Mouse (Mus musculus): ENCODE data around the gene Rptor. TPM values are rescaled to one million over a fixed set of nuclear protein-coding genes. Genes with fewer than 3 reads are reported as not detected.

The Rptor gene
- total RNA-seq, 2 experiments from 2014 or later: 23.6 to 25.9 TPM

DNA sequence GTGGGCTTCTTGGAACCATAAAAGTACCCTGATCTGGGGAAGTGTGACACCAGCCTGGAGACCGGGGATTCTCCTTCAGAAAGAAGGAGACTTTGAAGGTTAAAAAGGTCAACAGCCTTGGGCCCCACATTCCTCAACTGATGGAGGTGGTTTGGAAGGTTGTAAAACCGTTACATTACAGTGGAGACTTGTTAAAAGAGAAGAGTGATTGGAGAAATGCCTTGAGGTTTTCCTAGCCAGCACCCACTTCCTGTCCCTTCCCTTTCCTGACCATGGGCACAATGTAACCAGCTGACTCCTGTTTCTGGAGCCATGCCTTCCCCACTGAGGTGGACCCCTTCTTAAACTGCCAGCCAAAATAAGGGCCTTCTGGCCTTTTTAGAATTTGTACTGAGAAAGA lies 196.8 kb downstream of the Rptor start:
- DNase-seq: no peak
- intact Hi-C loops (cut with DNase I): no loop called here

DNA sequence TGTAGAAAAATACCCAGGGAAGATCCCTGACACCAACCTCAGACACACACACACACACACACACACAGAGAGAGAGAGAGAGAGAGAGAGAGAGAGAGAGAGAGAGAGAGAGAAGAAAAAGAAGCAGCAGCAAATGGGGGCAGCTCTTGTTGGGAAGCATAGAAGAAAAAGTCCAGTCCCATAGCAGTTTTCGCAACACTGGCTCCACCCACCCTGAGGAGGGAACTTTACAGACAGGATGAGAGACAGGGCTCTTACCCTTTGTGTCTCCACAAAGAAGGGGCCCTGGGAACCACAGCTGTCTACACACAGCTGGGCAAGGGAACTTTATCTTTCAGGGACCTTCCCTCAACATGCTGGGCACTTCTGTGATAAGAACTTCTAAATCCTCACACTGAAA lies 199.2 kb downstream of the Rptor start:
- no peak for DNase-seq
- intact Hi-C loops (cut with DNase I): no loop called here

DNA sequence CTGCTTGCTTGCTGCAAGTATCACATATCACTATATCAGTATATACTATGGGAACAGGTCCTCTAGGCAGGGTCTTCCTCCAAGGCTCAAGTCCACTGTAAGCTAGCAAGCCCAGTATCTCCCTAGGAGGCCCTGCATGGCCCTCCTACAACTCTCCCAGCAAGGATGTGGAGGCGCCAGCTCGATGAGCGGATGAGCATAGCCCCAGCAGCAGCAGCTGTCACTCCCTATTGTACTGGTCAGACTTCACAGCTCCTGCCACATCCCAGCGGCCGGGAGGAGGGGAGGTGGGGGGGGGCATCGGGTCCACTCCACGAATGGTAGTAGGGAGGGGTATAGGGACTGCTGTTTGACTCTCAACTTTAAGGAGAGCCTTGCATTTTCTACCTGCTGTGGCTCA lies 200.2 kb downstream of the Rptor start:
- no peak for DNase-seq
- intact Hi-C loops (cut with DNase I): no loop called here

DNA sequence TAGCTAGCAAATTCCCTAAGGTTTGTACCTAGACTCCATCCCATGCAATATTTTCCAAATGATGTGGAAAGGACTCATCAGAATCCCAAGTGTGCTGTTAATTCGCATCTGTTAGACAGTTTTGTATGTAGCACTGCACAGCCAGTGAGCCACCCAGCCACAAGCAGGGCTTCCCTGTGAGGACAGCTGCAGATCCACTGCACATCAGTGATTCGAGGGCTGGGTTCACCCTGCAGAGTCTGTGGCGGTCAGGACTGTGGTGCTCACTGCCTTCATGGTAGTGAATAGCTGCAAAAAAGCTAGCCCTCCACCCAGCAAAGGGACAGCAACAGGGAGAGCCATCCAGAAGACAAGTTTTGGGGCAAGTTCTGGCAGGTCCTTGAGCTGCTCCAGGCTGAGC lies 201.7 kb downstream of the Rptor start:
- no peak for DNase-seq

DNA sequence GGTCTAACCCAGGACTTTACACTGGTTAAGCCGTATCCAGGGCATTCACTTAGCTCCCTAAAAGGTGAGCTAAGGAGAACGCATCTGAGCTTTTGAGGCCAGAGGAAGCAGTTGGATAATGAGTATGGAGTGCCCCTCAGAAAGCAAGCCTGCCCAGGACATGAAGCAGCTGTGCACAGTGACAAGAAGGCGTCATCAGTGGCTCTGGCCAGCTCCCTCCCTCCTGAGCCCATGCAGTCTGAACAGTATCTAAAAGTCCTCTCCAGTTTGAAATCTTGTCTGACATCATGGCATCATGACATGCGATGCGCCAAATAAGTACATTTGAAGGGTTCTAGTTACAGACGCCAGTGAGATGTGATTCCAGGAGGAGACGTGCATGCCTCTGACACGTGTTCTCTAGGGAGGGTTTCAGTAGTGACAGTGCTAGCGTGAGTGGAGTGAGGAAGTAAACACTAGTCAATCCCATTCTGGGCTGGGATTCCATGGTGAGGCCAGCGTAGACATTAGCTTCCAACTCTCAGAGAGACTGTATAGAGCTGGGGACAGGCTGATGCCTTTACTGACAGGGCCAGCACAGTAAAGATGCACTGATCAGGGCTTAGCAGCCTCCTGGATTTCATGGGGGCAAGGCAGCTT lies 202.5 kb downstream of the Rptor start:
- intact Hi-C loops (cut with DNase I): no loop called here

More for the DNA sequence above, 201.7 kb downstream of the Rptor start:
- intact Hi-C loops (cut with DNase I): no loop called here

DNA sequence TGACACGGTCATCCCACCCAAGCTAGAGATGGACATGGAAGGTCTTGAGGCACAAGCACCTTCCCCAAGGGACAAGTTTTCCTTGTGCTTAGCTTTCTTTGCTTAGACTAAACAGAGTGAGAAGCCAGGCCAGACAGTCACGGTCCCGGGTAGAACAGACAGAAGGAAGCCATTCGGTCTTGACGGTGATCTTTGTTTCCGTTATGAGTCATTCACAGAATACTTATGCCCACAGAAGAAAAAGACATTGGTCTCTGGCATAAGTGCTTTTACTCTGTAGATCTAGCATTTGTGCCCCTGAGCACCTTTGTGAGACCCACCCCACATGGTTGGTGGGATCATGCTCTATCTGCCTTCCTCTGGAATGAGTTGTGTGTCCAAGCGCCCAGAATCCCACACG lies 203.8 kb downstream of the Rptor start:
- intact Hi-C loops (cut with DNase I): no loop called here

More for the DNA sequence above, 202.5 kb downstream of the Rptor start:
- DNase-seq: no peak

DNA sequence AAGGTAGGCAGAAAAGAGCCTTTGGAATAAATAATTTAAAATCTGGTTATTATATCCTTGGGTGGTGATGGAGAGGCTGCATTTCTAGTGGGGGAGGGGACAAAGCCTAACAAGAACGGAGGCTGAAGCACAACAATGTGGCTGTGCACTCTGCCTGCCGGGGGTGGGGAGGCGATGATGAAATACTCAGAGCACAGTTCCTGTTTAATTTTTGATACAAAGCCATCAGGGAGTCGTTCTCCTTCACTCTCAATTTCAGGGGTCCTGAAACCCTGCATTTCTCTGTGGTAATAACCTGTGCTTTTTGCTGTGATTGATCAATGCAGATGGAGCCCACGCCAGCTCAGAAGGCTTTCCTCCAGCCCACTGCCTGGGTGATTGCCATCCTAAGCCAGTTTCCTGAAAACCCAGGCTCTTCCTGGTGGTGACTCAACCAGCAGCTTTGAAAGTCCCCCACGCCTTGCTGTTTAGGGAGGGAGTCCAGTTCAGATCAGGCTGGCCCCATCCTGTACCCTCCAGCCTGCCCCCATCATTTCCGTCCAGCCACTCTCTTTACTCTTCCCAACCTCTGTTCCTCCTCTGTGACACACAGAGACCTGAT lies 204.8 kb downstream of the Rptor start:
- intact Hi-C loops (cut with DNase I): no loop called here
- no peak for DNase-seq

More for the DNA sequence above, 203.8 kb downstream of the Rptor start:
- no peak for DNase-seq

DNA sequence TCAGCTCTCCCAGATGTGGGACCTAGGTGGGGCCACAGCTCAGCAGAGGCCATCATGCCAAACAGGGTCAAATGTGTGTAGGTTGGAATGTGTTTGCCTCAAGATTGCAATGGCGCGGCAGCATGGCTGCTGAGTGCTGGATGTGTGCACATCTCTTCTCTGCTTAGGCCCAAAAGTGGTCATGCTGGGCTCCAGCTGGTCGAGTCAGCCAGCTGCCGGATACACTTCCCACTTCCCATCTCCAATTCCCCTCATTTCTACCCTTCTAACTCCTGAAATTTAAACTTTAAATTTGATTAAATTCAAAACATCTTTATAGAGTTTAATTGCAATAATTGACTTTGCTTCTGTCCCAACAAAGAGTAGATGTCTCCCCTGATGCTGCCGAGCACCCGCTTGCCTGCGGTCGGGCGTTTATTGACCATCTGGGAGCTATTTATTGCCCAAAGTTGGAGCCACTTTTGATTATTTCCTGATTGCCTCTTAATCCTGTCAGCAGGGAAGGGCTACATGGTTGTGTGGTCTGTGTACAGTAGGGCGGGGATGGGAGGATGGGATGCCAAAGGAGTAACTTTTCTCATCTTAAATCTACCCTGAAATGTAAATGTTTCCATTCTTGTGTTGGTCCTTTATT lies 206.1 kb downstream of the Rptor start:
- DNase-seq: no peak

DNA sequence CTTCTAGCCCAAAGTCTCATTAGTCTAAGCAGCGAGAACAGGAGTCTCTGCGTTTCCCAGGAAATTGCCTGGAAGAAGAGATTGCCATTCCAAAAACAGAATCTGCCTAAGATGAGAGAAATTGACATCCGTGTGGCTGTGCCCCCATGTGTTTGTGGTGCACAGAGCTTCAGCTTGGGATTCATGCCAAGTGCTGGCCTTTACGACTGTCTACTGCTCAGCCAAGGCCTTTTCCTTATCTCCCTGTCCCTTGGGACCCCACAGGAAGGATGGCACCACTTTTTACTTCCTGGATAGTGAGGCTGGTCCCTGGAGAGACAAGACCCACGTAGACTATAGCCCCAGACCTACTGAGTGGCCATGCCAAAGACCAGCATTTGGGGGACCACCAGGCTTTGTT lies 206.6 kb downstream of the Rptor start:
- intact Hi-C loops (cut with DNase I): no loop called here
- no peak for DNase-seq

More for the DNA sequence above, 206.1 kb downstream of the Rptor start:
- intact Hi-C loops (cut with DNase I): no loop called here

DNA sequence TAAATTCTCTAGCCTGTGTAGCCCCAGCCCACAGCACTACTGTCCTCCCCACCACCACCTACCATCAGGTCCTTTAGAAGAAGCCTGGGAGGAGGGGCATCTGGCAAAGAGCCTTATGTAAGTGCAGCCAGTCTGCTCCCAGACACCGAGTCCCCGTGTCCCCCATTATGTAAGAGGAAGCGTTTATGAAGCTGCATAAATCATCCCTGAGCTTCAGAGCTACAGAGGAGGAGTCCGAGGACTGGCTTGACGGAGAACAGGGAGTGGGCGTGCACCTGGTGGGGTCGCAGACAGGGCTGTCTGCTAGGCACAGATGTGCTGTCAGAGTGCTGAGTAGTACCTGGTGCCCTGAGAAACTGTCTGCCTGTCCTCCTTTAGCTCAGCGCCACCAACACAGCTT lies 208.3 kb downstream of the Rptor start:
- intact Hi-C loops (cut with DNase I): no loop called here
- DNase-seq: no peak

DNA sequence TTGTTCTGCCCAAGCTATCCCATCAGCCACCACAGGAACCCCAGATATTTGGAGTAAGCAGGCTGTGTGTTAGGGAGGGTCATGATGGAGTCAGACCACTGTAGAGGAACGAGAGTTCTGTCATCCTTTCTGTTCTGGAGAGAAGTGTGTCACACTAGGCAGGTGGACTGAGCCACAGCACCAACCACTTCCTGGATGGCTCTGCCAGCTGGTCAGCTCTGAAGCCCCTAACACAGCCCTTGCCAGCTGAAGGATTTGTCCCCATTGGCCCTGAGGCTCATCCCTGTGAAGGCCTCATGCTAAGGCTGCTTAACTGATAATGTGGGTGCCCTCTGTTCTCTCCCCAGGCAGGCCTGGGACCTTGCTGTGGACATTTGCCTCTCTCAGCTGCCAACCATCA lies 208.9 kb downstream of the Rptor start:
- intact Hi-C loops (cut with DNase I): no loop called here
- no peak for DNase-seq

DNA sequence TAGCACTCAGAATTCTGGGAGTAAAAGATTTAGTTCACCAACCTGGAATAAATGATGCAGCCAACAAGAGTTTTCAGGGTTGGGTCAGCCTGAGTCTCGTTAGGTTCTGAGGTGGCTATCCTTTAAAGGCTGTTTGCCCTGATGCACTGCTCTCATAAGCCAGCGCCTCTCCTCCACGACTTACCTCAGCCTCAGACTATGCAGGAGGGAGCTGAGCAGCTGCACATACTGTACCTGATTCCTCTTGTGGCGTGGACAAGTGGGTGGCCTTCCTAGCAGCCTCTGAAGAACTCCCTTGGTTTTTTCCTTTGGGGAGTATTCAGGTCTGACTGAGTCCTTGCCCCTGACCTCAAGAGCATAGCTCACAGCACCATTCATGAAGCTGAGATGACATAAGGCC lies 209.4 kb downstream of the Rptor start:
- intact Hi-C loops (cut with DNase I): no loop called here
- DNase-seq: no peak

DNA sequence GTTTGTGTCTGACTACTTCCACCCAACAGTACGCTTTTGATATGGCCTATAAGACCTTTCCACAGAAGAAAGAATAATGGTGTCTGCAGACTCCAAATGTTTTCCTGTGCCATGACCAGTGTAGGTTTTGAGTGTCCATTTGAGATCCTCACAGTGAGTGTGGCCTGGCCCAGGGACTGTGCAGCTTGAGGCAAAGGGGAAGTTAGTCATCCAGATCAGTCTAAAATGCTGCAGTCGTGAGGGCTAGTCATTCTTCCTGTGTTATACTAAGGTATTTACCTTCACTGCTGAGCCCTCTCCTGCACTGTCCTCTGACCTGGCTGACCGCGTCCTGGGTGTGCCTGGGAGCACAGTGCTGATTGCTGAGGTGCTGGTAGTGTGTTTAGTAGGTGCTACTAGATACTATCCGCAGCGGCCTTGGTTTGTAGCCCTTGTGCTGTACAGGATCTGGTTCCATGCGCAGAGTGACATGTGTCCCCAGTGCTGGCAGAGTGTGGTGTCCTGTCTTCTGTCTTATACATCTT lies 211.4 kb downstream of the Rptor start:
- intact Hi-C loops (cut with DNase I): no loop called here
- no peak for DNase-seq

DNA sequence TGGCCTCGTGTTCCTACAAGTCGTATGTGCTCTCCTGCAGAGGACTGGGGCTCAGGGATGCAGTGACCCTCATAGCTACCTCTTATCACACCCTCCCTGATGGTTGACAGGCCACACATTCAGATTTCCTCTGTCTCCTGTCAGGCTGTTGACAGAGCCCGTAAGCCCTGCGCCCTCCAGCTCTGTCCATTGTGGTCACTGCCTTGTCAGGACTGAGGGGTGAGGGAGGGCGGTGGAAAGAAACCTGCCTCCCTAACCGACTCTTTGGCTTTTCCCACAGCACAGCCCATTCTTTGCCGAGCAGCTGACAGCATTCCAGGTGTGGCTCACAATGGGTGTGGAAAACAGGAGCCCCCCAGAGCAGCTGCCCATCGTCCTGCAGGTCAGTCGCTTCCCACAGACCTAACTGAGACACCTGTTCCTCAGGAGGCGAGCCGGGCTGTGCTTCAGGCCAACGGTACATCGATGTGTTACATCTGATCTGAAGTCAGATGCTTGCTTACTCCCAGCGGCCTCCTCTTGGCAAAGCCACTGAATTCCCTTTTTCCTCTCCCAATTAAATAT lies 214.2 kb downstream of the Rptor start:
- no peak for DNase-seq
- intact Hi-C loops (cut with DNase I): no loop called here

DNA sequence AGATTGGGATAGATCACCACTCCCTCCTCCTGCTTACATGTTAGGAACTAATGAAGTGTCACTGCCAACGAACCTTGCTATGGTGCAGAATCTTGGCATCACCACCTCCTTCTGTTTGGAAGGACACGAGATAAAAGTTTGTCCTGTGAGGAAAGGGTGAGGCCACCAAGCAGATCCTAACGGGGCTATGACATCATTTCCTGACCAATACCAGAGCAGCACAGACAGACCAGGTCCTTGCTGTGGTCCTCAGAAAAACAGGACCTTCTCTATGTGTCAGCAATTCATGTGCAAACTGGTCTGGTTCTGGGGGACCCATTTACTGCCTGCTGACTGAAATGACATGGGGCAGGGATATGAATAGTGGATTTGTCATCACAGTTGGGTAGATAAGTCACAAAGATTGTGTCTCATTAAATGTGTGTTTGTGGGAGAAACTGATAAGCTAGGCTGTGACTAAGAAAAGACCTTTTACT lies 214.7 kb downstream of the Rptor start:
- intact Hi-C loops (cut with DNase I): no loop called here
- no peak for DNase-seq

DNA sequence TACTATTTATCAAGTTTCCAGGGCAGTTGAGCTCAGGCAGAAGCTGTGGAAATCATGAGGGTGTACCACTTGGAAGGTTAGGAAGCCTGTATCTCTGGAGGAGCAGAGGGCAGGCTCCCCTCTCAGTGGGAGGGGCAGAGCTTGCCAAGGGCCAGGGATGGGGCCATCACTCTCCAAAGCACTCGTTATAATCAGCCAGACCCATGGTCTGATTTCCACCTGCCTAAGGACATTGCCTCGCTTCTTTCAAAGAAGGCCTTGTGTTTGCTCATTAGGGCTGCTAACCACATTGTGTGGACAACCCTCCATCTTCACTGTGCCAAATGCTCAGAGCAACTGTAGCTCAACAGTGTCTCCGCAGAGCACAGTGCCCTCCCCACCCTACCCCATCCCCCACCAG lies 215.2 kb downstream of the Rptor start:
- no peak for DNase-seq
- intact Hi-C loops (cut with DNase I): no loop called here

DNA sequence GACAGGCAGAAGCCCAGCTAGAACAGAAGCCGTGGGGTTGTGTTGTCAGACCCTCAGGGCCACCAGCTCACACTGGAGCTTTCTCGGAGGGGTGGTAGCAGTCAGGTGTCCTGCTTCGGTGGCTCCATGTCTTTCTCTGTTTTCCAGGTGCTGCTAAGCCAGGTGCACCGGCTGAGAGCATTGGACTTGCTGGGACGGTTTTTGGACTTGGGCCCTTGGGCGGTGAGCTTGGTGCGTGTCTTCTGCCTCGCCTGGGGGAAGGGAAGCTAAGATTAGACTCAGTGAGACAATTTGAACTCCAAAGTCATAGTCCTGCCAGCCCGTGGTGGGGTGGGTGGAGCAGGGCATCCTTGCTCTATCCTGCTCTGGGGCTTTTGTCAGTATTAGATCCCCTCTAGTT lies 218.8 kb downstream of the Rptor start:
- intact Hi-C loops (cut with DNase I): no loop called here
- DNase-seq: no peak

DNA sequence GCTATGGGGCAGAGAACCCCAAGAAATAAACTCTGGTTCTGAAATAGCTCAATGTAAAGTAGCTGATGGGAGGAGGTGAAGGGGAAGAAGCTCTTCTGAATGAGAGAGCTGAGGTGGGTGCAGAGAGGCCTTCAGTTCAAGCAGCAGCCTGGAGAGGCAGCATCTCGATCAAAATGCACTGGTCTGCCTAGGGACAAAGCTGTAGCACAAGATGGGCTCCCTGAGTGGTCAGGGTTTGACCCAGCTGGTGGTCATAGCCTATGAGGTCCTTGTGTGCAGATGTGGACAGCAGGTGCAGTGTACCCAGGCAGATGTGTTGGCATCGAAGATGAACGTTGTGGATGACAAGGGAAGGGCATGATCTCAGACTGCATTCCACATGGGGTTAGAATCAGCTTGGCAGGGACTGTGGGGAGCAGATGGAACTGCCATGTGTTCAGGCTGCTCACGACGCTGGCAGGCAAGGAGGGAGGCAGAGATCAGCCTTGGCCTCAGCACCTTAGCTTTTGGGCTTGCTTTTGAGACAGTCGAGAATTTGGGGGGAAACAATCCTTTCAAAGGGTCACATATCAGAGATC lies 221.5 kb downstream of the Rptor start:
- intact Hi-C loops (cut with DNase I): no loop called here
- DNase-seq: no peak

DNA sequence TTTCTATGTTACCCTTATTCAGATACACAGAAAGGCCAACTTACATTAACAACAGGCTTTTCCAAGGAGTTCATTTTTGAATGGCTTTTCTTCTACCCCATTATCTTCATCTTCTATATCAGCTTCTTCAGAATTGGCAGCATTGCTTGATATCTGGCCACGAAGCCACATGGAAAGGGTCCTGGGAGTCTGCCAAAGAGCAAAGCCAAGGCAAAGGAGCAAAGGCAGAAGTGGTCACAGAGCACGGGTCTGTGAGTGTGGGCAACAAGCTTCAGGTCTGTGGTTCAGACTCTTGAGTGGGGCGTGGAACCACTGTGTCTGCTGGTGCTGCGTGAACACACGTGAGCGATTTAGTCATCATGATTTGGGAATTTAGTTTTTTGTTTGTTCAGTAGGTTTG lies 223.1 kb downstream of the Rptor start:
- DNase-seq: no peak
- intact Hi-C loops (cut with DNase I): no loop called here

DNA sequence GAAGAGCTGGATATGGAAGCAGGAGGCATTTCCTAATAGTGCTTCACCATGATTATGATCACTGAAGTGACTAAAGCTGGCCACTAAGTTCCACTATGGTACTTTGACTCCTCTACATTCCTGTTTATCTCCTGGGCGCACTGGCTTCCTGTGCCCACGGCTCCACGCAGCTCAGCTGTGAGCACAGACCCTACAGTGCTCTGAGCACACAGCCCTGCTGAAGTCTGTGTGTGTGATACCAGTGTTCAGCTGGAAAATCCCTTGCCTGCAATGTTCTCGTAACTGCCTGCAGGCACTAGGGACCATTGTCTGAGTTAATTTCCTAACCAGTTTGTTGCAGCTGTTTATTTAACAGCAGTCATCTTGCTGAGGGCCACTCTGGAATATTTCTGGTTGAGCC lies 223.5 kb downstream of the Rptor start:
- DNase-seq: no peak
- intact Hi-C loops (cut with DNase I): no loop called here

DNA sequence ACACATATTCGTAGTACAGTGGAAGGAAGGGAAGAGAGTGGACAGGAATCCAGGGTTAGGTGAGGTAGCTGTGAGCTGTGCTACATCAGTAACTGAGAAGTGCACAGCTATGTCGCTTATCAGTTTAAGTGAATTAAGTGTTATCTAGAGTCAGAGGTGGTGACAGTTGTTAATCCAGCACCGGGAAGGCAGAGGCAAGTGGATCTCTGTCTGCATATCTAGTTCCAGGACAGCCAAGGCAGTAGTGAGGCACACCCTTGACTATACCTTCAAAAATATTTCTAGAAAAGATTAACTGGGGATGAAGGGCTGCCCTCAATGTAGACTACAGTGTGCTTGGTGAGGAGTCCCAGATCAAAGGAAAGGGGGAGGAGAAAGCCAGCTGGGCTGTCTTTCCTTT lies 226.4 kb downstream of the Rptor start:
- DNase-seq: no peak
- intact Hi-C loops (cut with DNase I): no loop called here
